Comparison of ENCODE assay signal across 23 mouse cellular contexts in the genomic region with DNA sequence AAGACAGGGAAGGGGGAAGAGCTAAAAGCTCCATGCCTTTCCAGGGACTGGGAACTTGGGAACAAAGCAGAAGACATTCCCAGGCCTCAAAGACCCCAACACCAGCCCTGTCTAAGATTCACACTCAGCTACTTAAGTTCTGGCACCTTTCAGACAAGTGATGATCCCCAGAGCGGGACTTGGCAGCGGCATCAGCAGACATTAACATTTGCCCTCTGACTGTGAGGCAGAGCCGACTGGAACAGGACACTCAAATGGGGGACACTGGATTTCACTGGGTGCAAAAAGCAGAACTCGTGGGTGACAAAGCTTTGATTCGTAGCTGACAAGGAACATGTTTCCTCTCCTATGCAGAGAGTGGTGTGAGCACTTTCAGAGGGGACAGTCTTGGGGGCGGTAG. TPM values are rescaled to one million over a fixed set of nuclear protein-coding genes. Genes with fewer than 3 reads are reported as not detected.
A peak's percentile ranks its signal among the peaks of the same experiment; 100 is the strongest.
DNase-seq lines count a peak whose midpoint lies in the region; ATAC-seq and TF ChIP-seq lines count a peak whose summit lies in the region.
"Had no signal": no experiment of that assay in that cellular context is flagged by ENCODE, and none has a peak within 500 bp of the region (broad histone marks: within the 10 kb centered on the region; RNA-seq: fewer than 3 reads in every experiment).

No protein-coding gene starts in this region.

- WGBS in kidney, embryonic 15.5 days = 50% methylated on average over 6 of the region's 6 CpGs
- 60% methylated on average over 6 of the region's 6 CpGs for WGBS in lung, adult 2 months
- 51% methylated on average over 6 of the region's 6 CpGs for WGBS in limb, embryonic 14.5 days

- no peak for TF ChIP-seq CTCF in lung, adult 2 months (IDR thresholded peaks at IDR 0.05; ENCODE audit: insufficient read depth, low read length)

- no peak overlapping the region for H3K27ac ChIP-seq in kidney, embryonic 15.5 days
- peak overlapping the region; percentile 75 for H3K27ac ChIP-seq in limb, embryonic 14.5 days (replicated peaks; ENCODE audit: low read depth, low read length)
- H3K27ac ChIP-seq: layer of hippocampus, adult 2 months; liver, embryonic 14.5 days; midbrain, embryonic 12.5 days; neural tube, embryonic 12.5 days had no signal

- H3K4me3 ChIP-seq in kidney, embryonic 15.5 days (replicated peaks) = no peak overlapping the region
- H3K4me3 ChIP-seq in lung, adult 2 months (replicated peaks; ENCODE audit: extremely low read depth, low read depth, low read length) = no peak overlapping the region
- no peak overlapping the region for H3K4me3 ChIP-seq in limb, embryonic 14.5 days (replicated peaks; ENCODE audit: low read length)
- H3K4me3 ChIP-seq: layer of hippocampus, adult 2 months; midbrain, embryonic 12.5 days; neural tube, embryonic 12.5 days had no signal

- H3K36me3 ChIP-seq in kidney, embryonic 15.5 days = peaks cover 18% of the 10 kb centered on the region
- peaks cover 19% of the 10 kb centered on the region for H3K36me3 ChIP-seq in limb, embryonic 14.5 days (ENCODE audit: control insufficient read depth, insufficient read depth, low read length)

- H3K4me2 ChIP-seq in kidney, embryonic 15.5 days = no peak overlapping the region
- no peak overlapping the region for H3K4me2 ChIP-seq in limb, embryonic 14.5 days (replicated peaks; ENCODE audit: low read depth, low read length, severe bottlenecking)
- H3K4me2 ChIP-seq: midbrain, embryonic 12.5 days; neural tube, embryonic 12.5 days had no signal

- peak; percentile 38 for DNase-seq in kidney, adult 18-20 months
- DNase-seq in lung, postnatal 10 days = peak; percentile 56
- DNase-seq in lung, adult 2 months = no peak
- DNase-seq in kidney, postnatal 14 days = peak; percentile 71
- DNase-seq in limb, embryonic 14.5 days (ENCODE audit: low spot score) = no peak
- no peak for DNase-seq in heart, adult 9 months (ENCODE audit: low spot score in 2 of 2)
- DNase-seq in cerebellum, postnatal 14 days = no peak
- DNase-seq: adrenal gland, adult 8-10 months; cerebellum, adult 9-10 months; heart, postnatal 36 days; thymus, adult 18-20 months had no signal

- H3K9me3 ChIP-seq in kidney, embryonic 15.5 days (replicated peaks) = peaks cover 6% of the 10 kb centered on the region; the same call in 1 of the 2 replicates
- 0 out of 2 replicates have a peak, but pooled peaks cover 4% of the 10 kb centered on the region for H3K9me3 ChIP-seq in limb, embryonic 14.5 days (ENCODE audit: control insufficient read depth, low read length)

- no peak overlapping the region for H3K9ac ChIP-seq in kidney, embryonic 15.5 days
- H3K9ac ChIP-seq in limb, embryonic 14.5 days (ENCODE audit: low read depth, low read length, severe bottlenecking) = no peak overlapping the region
- H3K9ac ChIP-seq: liver, embryonic 14.5 days; midbrain, embryonic 12.5 days; neural tube, embryonic 12.5 days had no signal

- no peaks in the 10 kb centered on the region for H3K27me3 ChIP-seq in kidney, embryonic 15.5 days
- no peaks in the 10 kb centered on the region for H3K27me3 ChIP-seq in limb, embryonic 14.5 days (ENCODE audit: control insufficient read depth, insufficient read depth, low read length)
- H3K27me3 ChIP-seq: midbrain, embryonic 12.5 days; neural tube, embryonic 12.5 days; Patski had no signal

- no peak for TF ChIP-seq POLR2A in lung, adult 2 months (IDR thresholded peaks at IDR 0.05; ENCODE audit: borderline replicate concordance, extremely low read depth, low read depth, low read length)
- TF ChIP-seq POLR2A in limb, embryonic 14.5 days (IDR thresholded peaks at IDR 0.05; ENCODE audit: borderline replicate concordance, extremely low read depth, insufficient read depth, insufficient read length) = no peak

- no peak for ATAC-seq in kidney, embryonic 15.5 days (replicated peaks; ENCODE audit: low FRiP score)
- no peak for ATAC-seq in limb, embryonic 14.5 days (ENCODE audit: low FRiP score, low read depth)
- ATAC-seq: CD4-positive, CD25-positive, alpha-beta regulatory T cell, adult 4 months; hindbrain, embryonic 16.5 days; intestine, embryonic 16.5 days; Patski had no signal

- H3K4me1 ChIP-seq in kidney, embryonic 15.5 days = peaks cover 10% of the 10 kb centered on the region; the same call in 1 of the 2 replicates
- no peaks in the 10 kb centered on the region for H3K4me1 ChIP-seq in lung, adult 2 months (ENCODE audit: control insufficient read depth, insufficient read depth, low read length)
- peaks cover 33% of the 10 kb centered on the region for H3K4me1 ChIP-seq in limb, embryonic 14.5 days (ENCODE audit: control insufficient read depth, insufficient read depth, low read length)

RNA-seq across cellular contexts. Expression of a gene that starts 57.5 kb away (rescaled TPM):
- polyA plus RNA-seq in kidney, embryonic 15.5 days (2015; fragmentation: Nextera tagmentation; extraction: Ambion mirVana) = not detected in 2 replicates
- not detected in 2 replicates for polyA plus RNA-seq in lung, adult 2 months (2012; rRNA removed)
- not detected in 2 replicates for polyA plus RNA-seq in limb, embryonic 14.5 days (2012; rRNA removed)
- not detected in 2 replicates for polyA plus RNA-seq in limb, embryonic 14.5 days (2014; fragmentation: Nextera tagmentation; extraction: Ambion mirVana)
- polyA plus RNA-seq: CD4-positive, CD25-positive, alpha-beta regulatory T cell, adult 4 months; cortical plate, adult 2 months; forebrain, embryonic 11.5 days; heart, embryonic 14.5 days; hindbrain, embryonic 16.5 days; intestine, embryonic 16.5 days; liver, embryonic 14.5 days; midbrain, embryonic 12.5 days; neural tube, embryonic 12.5 days; Patski had no signal

Comparison
In these comparisons a context has a peak if more than half of its experiments do, and no peak if none do; other contexts are left out.
1. DNase-seq: peak in kidney, adult 18-20 months (single experiment), lung, postnatal 10 days (single experiment) and kidney, postnatal 14 days (single experiment); none in lung, adult 2 months (single experiment), limb, embryonic 14.5 days (single experiment), heart, adult 9 months (0 of 2) and cerebellum, postnatal 14 days (0 of 2).